Comparison of ENCODE assay signal across 8 mouse cellular contexts in the genomic region with DNA sequence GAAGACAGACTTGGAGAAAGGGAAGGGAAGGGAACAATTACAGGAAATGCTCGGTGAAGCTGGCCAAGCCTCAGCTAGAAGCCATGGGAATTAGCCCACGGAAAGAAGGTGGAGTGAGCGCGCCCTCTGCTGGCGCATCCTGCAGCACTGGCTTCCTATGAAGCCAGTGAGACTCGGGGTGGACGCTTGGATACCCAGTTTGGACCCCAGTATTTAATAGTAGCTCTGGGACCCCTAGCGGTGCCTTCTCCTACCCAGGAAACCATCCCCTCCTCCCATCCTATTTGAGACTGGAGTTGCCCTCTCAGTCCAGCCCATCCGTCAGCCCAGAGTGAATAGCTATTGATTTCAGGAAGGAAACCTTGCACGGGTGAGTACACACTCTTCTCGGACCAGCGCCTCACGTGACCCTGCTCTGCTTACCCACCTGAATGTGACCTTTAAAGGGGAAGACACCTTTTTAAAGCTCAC. TPM values are rescaled to one million over a fixed set of nuclear protein-coding genes. Genes with fewer than 3 reads are reported as not detected.
A peak's percentile ranks its signal among the peaks of the same experiment; 100 is the strongest.
DNase-seq lines count a peak whose midpoint lies in the region; ATAC-seq and TF ChIP-seq lines count a peak whose summit lies in the region.

A gene (plus strand): TSS at position 278 of the 471 bp plus-strand sequence.

- no peaks in the 10 kb centered on the region for H3K36me3 ChIP-seq in hindbrain, embryonic 13.5 days
- H3K36me3 ChIP-seq in lung, postnatal 0 days (ENCODE audit: insufficient read depth, low read length) = no peaks in the 10 kb centered on the region

- H3K27me3 ChIP-seq in hindbrain, embryonic 13.5 days = no peaks in the 10 kb centered on the region
- H3K27me3 ChIP-seq in lung, postnatal 0 days (replicated peaks; ENCODE audit: insufficient read depth, low read length) = no peaks in the 10 kb centered on the region

- H3K9me3 ChIP-seq in hindbrain, embryonic 13.5 days = no peaks in the 10 kb centered on the region
- H3K9me3 ChIP-seq in lung, postnatal 0 days (ENCODE audit: low read length) = no peaks in the 10 kb centered on the region

- TF ChIP-seq EP300 in lung, postnatal 0 days (IDR thresholded peaks at IDR 0.05) = peak; percentile 51; the same call in 1 of the 2 replicates

- WGBS in hindbrain, embryonic 13.5 days = under 1% methylated on average over 13 of the region's 13 CpGs
- 2% methylated on average over 13 of the region's 13 CpGs for WGBS in lung, postnatal 0 days

- H3K4me1 ChIP-seq in hindbrain, embryonic 13.5 days (replicated peaks) = peaks cover 18% of the 10 kb centered on the region
- no peaks in the 10 kb centered on the region for H3K4me1 ChIP-seq in lung, postnatal 0 days (ENCODE audit: insufficient read depth, low read depth, low read length)

- peak within 1 kb of the TSS; percentile 61 for H3K9ac ChIP-seq in hindbrain, embryonic 13.5 days
- H3K9ac ChIP-seq in lung, postnatal 0 days (replicated peaks; ENCODE audit: low read depth) = 0 out of 2 replicates have a peak within 1 kb of the TSS, but pooled peaks have one; percentile 17

- peak within 1 kb of the TSS; percentile 51 for H3K4me2 ChIP-seq in hindbrain, embryonic 13.5 days
- peak within 1 kb of the TSS; percentile 49 for H3K4me2 ChIP-seq in lung, postnatal 0 days (replicated peaks; ENCODE audit: low read depth, low read length)

- peak; percentile 82 for DNase-seq in WW6 (ENCODE audit: low read depth, low spot score)
- peak; percentile 95 to 97 for DNase-seq in cerebellum, postnatal 14 days
- DNase-seq in frontal cortex, postnatal 36 days (ENCODE audit: low spot score in 2 of 2) = peak; percentile 84 to 88
- DNase-seq in layer of hippocampus, postnatal 14 days (ENCODE audit: low spot score in 2 of 2) = peak; percentile 83 to 89
- peak; percentile 91 for DNase-seq in lung, postnatal 0 days (ENCODE audit: low spot score)
- DNase-seq in ovary, postnatal 10 days (ENCODE audit: low spot score) = peak; percentile 66
- DNase-seq in thymus, postnatal 4 days = peak; percentile 75

- peak within 1 kb of the TSS; percentile 60 for H3K27ac ChIP-seq in hindbrain, embryonic 13.5 days
- peak within 1 kb of the TSS; percentile 44; the same call in 1 of the 2 replicates for H3K27ac ChIP-seq in lung, postnatal 0 days (ENCODE audit: low read length)

- ATAC-seq in hindbrain, embryonic 13.5 days (ENCODE audit: low FRiP score) = peak; percentile 81
- ATAC-seq in lung, postnatal 0 days = peak; percentile 87

- peak within 1 kb of the TSS; percentile 23 for H3K4me3 ChIP-seq in hindbrain, embryonic 13.5 days
- no peak within 1 kb of the TSS; the same call in 1 of the 2 replicates for H3K4me3 ChIP-seq in lung, postnatal 0 days (ENCODE audit: low read depth, low read length)

- peak; percentile 94 for TF ChIP-seq CTCF in lung, postnatal 0 days (IDR thresholded peaks at IDR 0.05)

RNA-seq across cellular contexts. Expression of the gene that starts here (rescaled TPM):
- polyA plus RNA-seq in hindbrain, embryonic 13.5 days (2015; fragmentation: Nextera tagmentation; extraction: Ambion mirVana) = not detected in 2 replicates
- total RNA-seq in layer of hippocampus, postnatal 14 days (2021) = not detected
- polyA plus RNA-seq in lung, postnatal 0 days (2015; fragmentation: Nextera tagmentation; extraction: Ambion mirVana) = not detected in 2 replicates

Comparison
In these comparisons a context has a peak if more than half of its experiments do, and no peak if none do; other contexts are left out.
1. Peak in ATAC-seq, H3K4me3 ChIP-seq, H3K27ac ChIP-seq, H3K9ac ChIP-seq and H3K4me2 ChIP-seq in hindbrain, embryonic 13.5 days; RNA of the gene not detected or under 1 TPM.
2. Peak in DNase-seq in layer of hippocampus, postnatal 14 days; RNA of the gene not detected or under 1 TPM.
3. Peak in DNase-seq, ATAC-seq, H3K27ac ChIP-seq, H3K9ac ChIP-seq and H3K4me2 ChIP-seq in lung, postnatal 0 days; RNA of the gene not detected or under 1 TPM.